Mouse (Mus musculus): Measurements from ENCODE around the gene Lmx1b.

Lmx1b gene

DNA sequence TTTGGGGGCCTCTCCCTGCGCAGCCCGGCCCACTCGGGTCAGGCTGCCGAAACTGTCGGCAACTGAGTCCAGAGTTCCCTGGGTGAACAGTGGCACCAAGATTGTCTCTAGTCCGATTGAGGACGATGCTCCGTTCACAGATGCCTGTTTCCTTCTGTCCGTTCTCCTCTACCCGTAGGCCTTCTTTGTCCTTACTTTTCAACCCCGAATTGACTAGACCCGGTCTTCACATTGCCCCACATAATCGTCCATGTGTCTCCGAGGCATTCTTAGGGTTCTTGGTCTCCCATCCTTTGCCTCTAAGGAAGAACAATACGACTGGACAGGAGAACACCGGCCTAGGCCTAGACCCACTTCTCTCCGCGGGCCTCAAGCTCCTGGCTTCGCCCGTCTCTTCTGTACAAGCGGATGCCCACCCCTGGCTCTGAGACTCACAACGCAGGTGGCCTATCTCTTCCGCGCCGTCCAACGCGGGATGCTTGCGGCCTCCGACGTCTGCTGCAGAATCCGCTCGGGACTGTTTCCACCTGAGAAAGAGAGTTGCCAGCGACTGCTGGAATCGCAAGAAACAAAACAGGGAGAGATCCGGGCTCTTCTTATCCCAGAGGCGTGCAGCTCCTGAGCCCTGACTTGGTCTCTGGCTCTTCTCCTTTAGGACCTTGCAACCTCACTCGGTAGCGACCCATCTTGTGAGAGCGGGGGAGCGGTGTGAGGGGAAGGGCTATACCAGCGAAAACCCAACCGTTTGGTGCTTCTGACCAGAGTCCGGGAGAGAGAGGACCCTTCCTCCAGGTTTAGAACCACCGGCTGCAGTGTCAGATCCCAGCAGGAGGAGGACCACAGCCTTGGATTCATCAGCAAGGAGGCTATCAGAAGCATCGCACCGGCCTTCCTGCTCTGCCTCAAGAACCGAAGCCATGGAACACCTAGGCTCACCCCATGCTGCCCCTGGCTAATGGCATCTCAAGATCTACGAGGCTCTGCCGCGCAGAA, 3.7 kb upstream of the Lmx1b start:
- no peak for DNase-seq (ENCODE audit: extremely low read depth, low read depth, low spot score)

DNA sequence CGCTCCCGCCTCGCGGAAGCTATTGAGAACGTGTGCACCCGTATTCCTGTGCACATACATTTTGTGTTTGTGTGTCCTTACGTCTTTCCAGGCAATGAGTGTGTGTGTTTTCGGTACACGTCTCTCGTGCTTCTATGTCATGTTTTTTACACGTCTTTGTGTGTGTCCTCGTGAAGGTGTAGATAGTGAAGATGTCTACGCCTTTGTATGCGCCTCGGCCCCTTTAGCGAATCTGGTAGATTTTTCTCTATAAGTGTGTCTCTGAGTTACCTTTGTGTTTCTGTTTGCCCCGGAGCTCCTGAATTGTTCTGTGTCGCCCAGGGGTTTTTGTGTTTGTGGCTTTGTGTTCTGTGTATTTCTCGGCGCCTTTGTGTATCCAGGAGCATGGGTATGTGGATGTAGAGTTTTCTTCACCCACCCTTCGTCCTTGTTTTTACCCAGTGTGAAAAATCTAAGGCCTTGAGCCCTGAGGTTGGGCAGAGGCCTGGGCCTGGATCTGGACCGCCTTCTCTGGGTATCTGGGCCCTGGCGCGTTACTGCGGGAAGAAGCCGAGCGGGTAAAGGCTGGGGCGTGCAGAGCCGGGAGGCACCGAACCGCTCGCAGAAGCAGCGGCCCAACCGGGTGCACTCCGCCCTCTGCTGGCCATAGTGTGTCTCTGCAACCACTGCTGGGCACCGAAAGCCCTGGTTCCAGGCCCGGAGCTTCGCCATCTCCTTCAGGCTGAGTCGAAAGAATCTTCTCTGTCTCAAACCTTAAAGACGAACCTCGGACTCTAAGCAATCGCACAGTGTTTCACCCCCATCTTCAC, 2.5 kb upstream of the Lmx1b start:
- DNase-seq (ENCODE audit: extremely low read depth, low read depth, low spot score), result no peak

DNA sequence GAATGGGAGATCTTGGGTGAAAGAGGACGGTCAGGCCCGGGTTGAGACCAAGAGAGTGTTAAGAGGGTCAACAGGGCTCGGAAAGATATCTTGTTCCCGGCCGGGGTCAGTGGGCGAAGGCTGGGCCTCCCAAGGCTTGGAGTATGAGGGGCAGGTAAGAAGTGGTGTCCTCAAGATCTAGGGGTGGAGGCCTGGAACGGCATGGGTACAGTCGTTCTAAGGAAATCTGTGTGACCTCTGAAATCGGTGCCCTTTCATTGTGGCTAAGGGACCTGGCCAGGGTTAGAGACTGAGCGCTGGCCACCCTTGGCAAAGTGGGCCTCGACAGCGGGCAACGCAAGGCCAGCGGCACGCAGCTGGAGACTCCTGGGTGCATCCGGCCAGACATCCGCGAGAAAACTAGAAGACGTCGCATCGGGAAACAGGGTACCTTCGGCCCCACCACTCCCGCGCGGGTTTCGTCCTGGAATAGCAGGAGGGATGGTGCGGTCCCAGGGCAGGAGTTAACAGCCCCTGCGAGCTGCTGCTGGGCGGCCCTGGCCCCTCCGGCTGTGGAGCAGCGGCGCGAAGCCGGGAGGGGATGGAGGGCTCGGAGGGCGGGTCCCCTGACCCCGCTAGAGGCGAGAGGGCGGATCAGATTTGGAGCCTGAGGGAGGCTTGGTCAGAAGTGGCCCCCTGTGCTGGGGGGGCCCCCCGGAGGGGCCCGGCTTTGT, 1.7 kb upstream of the Lmx1b start:
- no peak for DNase-seq (ENCODE audit: extremely low read depth, low read depth, low spot score)

GRCm38 (mm10) chr2:33640978-33641858, 907 bp upstream of the Lmx1b start:
- no peak for DNase-seq (ENCODE audit: extremely low read depth, low read depth, low spot score)

GRCm38 (mm10) chr2:33639301-33640170, 775 bp downstream of the Lmx1b start:
- no peak for DNase-seq (ENCODE audit: extremely low read depth, low read depth, low spot score)

- DNase-seq (ENCODE audit: extremely low read depth, low read depth, low spot score), result no peak
Observed at GRCm38 (mm10) chr2:33638141-33638733, 2.1 kb downstream of the Lmx1b start.

- DNase-seq (ENCODE audit: extremely low read depth, low read depth, low spot score), result no peak
Observed at GRCm38 (mm10) chr2:33637288-33637687, 3.0 kb downstream of the Lmx1b start.

DNA sequence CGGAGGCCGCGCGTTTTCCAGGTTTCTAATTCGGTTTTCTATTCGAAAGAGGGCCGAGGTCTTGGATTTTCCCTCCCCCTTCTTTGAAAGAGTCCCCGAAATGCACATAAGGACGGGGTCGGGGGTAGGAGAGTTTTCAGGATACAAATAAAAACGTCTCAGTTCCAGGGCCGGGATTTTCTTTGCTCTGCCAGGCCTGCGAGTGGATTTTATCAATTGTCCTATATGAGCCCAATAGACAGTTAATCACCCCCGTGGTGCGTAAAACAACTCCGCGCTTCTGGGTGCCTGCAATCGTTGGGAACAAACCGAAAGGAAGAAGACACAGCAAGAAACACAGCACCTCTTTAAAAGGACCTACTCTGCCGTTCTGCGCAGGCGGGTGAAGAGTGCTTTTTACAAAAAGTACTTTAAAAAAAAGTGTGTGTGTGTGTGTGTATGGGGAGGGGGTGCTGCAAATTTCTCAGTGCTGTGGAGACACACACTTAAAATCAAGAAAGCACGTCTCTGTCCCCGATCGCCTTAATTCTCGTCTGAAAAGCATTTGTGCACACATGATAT, 3.6 kb downstream of the Lmx1b start:
- DNase-seq (ENCODE audit: extremely low read depth, low read depth, low spot score), result no peak

- DNase-seq (ENCODE audit: extremely low read depth, low read depth, low spot score), result no peak
Observed at GRCm38 (mm10) chr2:33636117-33636521, 4.2 kb downstream of the Lmx1b start.

DNA sequence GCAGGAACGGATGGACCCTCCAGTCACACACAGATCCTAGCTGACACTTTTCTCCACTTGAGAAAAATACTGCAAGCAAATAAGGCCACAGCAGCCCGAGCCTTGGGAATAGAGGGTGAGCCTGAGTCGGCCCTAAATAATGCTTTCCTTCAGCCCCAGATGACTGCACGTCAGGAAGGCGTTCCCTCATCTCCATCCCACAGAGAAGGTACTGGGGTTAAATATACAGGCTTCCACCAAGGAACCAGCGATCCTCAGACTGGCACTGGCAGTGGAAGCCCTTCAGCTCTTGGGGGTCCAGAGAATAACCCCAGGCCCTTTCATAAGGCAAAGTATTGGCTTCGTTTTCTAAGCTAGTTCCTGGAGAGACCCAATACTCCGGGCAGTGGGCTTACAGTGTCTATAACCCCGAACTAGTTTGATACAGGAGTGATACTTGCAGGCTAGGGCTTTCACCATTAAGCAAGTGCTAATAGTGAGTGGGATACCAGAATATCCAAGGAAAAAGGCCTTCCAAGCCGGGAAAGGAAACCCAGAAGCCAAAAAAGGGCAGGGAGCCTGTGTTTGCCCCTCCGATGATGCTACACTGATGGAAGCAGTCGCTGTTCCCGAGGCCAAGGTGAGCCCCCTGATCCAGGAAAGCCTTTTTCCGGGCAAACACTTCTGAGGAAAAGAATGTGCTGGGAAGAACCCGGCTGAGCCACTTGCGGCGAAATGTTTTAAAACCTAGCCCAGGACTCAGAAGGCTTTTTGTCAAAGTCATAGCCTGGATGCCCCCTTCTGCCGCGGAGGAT, 4.8 kb downstream of the Lmx1b start:
- no peak for DNase-seq (ENCODE audit: extremely low read depth, low read depth, low spot score)

DNA sequence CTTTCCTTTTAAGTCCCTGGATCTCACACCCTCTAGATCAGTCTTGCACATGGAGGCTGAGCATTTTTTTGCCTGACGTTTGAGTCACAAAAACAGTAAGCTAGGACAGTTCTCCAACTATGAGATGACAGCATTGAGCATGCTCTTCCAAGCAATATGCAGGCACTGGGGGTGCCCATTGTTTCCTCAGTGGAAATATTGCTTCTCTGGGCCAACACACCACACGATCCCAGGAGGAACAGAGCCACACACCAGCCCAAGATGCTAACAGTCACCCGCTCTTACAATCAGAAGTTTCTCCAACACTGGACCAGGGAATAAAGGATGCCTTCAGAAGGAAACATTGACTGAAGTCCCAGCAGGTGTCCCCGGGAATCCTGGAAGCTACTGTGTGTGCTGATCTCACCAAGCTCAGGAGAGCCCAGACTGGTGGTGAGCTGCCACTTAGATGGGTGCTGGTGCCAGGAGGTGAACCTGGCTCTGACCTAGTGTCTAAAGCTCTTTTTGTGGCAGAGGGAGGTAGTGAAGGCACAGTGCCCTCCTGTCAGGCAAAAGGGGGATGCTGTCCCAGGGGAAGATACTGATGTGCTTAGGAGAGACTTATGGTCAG, 5.7 kb downstream of the Lmx1b start:
- DNase-seq (ENCODE audit: extremely low read depth, low read depth, low spot score), result no peak

DNA sequence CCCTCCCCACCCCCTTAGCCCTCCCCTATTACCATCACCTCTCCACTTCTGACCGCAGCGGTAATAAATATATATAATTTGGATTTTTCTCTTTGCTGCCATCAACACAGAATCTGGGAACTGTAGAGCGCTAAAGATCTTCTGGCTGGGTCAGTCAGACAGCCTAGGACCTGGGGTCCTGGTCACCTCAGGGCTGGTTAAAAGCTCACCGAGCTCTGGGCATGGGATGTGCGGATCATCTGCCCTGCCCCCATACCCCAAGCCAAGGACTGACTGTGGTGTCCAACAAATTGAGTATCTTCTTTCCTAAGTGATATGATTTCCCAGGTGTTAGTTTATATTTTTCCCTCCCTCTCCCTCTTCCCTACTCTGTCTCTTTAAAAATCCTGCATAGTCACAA, 6.4 kb downstream of the Lmx1b start:
- DNase-seq (ENCODE audit: extremely low read depth, low read depth, low spot score), result no peak

GRCm38 (mm10) chr2:33633237-33633636, 7.1 kb downstream of the Lmx1b start:
- no peak for DNase-seq (ENCODE audit: extremely low read depth, low read depth, low spot score)

DNA sequence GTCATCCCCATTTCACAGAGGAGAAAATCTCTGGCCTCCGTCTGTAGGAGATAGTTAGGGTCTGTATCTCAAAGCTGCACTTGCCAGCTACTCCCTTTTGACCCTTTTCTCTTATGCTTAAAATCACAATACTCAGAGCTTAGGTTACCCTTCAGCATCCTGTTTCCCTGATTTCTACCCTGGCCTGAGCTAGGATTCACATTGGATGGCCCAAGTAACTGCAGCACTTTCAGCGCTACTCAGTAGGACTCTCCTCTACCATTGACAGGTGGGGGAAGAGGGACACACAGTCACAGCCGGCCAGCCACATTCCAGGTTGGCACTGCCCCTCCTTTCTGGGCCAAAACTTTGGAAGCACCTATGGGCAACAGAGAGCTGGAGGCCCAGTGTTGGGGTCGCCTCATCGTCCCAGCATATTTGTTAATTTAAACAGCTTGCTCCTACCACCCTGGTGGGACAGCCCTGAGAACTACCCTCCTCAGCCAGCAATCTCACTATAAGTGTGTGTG, 7.7 kb downstream of the Lmx1b start:
- DNase-seq (ENCODE audit: extremely low read depth, low read depth, low spot score), result no peak

GRCm38 (mm10) chr2:33631708-33632343, 8.5 kb downstream of the Lmx1b start:
- DNase-seq (ENCODE audit: extremely low read depth, low read depth, low spot score), result no peak

GRCm38 (mm10) chr2:33631022-33631707, 9.1 kb downstream of the Lmx1b start:
- DNase-seq (ENCODE audit: extremely low read depth, low read depth, low spot score), result no peak

Data from fat pad, adult 2 months (tissue).